Mouse (Mus musculus): ENCODE measurements around the gene Kcnq5. TPM values are rescaled to one million over a fixed set of nuclear protein-coding genes. Genes with fewer than 3 reads are reported as not detected.

The Kcnq5 gene
- polyA plus RNA-seq, 1 experiment from 2014 or later: 0.89 TPM

- Histone ChIP-seq H3K4me2 (ENCODE audit: low read depth, low read length) (no peak overlapping the region), H3K36me3 (ENCODE audit: control insufficient read depth, insufficient read depth, low read length) (no peaks in the 10 kb centered on the region), H3K27me3 (replicated peaks; ENCODE audit: control insufficient read depth, insufficient read depth, low read length) (no peaks in the 10 kb centered on the region), H3K4me3 (ENCODE audit: low read length) (no peak overlapping the region), H3K4me1 (ENCODE audit: control insufficient read depth, insufficient read depth, low read length) (no peaks in the 10 kb centered on the region), H3K27ac (ENCODE audit: low read length) (no peak overlapping the region), H3K9me3 (ENCODE audit: control insufficient read depth, low read length) (no peaks in the 10 kb centered on the region), H3K9ac (ENCODE audit: low read depth, low read length) (no peak overlapping the region)
- WGBS: 85% methylated on average over 3 of the region's 3 CpGs
- ATAC-seq: no peak
These were observed 530.1 kb downstream of the Kcnq5 start for GRCm38 (mm10) chr1:21431666-21432065.

- no peak for ATAC-seq
- no peak overlapping the region for H3K9ac ChIP-seq (ENCODE audit: low read depth, low read length)
- 79% methylated on average over 4 of the region's 4 CpGs for WGBS
These were observed 533.7 kb downstream of the Kcnq5 start for GRCm38 (mm10) chr1:21428079-21428478.

GRCm38 (mm10) chr1:21425654-21426053 is 536.1 kb downstream of the Kcnq5 start:
- Histone ChIP-seq H3K4me1 (ENCODE audit: control insufficient read depth, insufficient read depth, low read length) (no peaks in the 10 kb centered on the region), H3K9ac (ENCODE audit: low read depth, low read length) (no peak overlapping the region), H3K27ac (ENCODE audit: low read length) (no peak overlapping the region), H3K36me3 (ENCODE audit: control insufficient read depth, insufficient read depth, low read length) (no peaks in the 10 kb centered on the region), H3K4me3 (ENCODE audit: low read length) (no peak overlapping the region), H3K4me2 (ENCODE audit: low read depth, low read length) (no peak overlapping the region), H3K27me3 (replicated peaks; ENCODE audit: control insufficient read depth, insufficient read depth, low read length) (no peaks in the 10 kb centered on the region), H3K9me3 (ENCODE audit: control insufficient read depth, low read length) (no peaks in the 10 kb centered on the region)
- WGBS: 80% methylated on average over 2 of the region's 2 CpGs
- no peak for ATAC-seq

More at GRCm38 (mm10) chr1:21428079-21428478, 533.7 kb downstream of the Kcnq5 start:
- no peaks in the 10 kb centered on the region for H3K4me1 ChIP-seq (ENCODE audit: control insufficient read depth, insufficient read depth, low read length)
- H3K27ac ChIP-seq (ENCODE audit: low read length): no peak overlapping the region
- no peaks in the 10 kb centered on the region for H3K27me3 ChIP-seq (replicated peaks; ENCODE audit: control insufficient read depth, insufficient read depth, low read length)
- H3K4me3 ChIP-seq (ENCODE audit: low read length): no peak overlapping the region
- H3K4me2 ChIP-seq (ENCODE audit: low read depth, low read length): no peak overlapping the region
- no peaks in the 10 kb centered on the region for H3K9me3 ChIP-seq (ENCODE audit: control insufficient read depth, low read length)
- no peaks in the 10 kb centered on the region for H3K36me3 ChIP-seq (ENCODE audit: control insufficient read depth, insufficient read depth, low read length)

- Histone ChIP-seq H3K9me3 (ENCODE audit: control insufficient read depth, low read length) (no peaks in the 10 kb centered on the region), H3K4me3 (ENCODE audit: low read length) (no peak overlapping the region), H3K36me3 (ENCODE audit: control insufficient read depth, insufficient read depth, low read length) (no peaks in the 10 kb centered on the region), H3K27ac (ENCODE audit: low read length) (no peak overlapping the region), H3K9ac (ENCODE audit: low read depth, low read length) (no peak overlapping the region), H3K4me1 (ENCODE audit: control insufficient read depth, insufficient read depth, low read length) (no peaks in the 10 kb centered on the region), H3K27me3 (replicated peaks; ENCODE audit: control insufficient read depth, insufficient read depth, low read length) (no peaks in the 10 kb centered on the region), H3K4me2 (ENCODE audit: low read depth, low read length) (no peak overlapping the region)
- ATAC-seq: no peak
These were observed 542.4 kb downstream of the Kcnq5 start for GRCm38 (mm10) chr1:21419370-21419769.

GRCm38 (mm10) chr1:21412197-21412555 is 549.6 kb downstream of the Kcnq5 start:
- no peak for ATAC-seq
- WGBS: 87% methylated on average over 2 of the region's 2 CpGs
- Histone ChIP-seq H3K27me3 (replicated peaks; ENCODE audit: control insufficient read depth, insufficient read depth, low read length) (no peaks in the 10 kb centered on the region), H3K36me3 (ENCODE audit: control insufficient read depth, insufficient read depth, low read length) (no peaks in the 10 kb centered on the region), H3K27ac (ENCODE audit: low read length) (no peak overlapping the region), H3K4me1 (ENCODE audit: control insufficient read depth, insufficient read depth, low read length) (no peaks in the 10 kb centered on the region), H3K9ac (ENCODE audit: low read depth, low read length) (no peak overlapping the region), H3K4me3 (ENCODE audit: low read length) (no peak overlapping the region), H3K4me2 (ENCODE audit: low read depth, low read length) (no peak overlapping the region), H3K9me3 (ENCODE audit: control insufficient read depth, low read length) (no peaks in the 10 kb centered on the region)

- no peak overlapping the region for H3K27ac ChIP-seq (ENCODE audit: low read length)
- no peak overlapping the region for H3K4me3 ChIP-seq (ENCODE audit: low read length)
- WGBS: 54% methylated on average over 18 of the region's 18 CpGs
- H3K9me3 ChIP-seq (ENCODE audit: control insufficient read depth, low read length): no peaks in the 10 kb centered on the region
- no peak overlapping the region for H3K4me2 ChIP-seq (ENCODE audit: low read depth, low read length)
- no peaks in the 10 kb centered on the region for H3K27me3 ChIP-seq (replicated peaks; ENCODE audit: control insufficient read depth, insufficient read depth, low read length)
- ATAC-seq: peak; percentile 46; the same call in 1 of the 2 replicates
- H3K9ac ChIP-seq (ENCODE audit: low read depth, low read length): no peak overlapping the region
- no peaks in the 10 kb centered on the region for H3K4me1 ChIP-seq (ENCODE audit: control insufficient read depth, insufficient read depth, low read length)
- H3K36me3 ChIP-seq (ENCODE audit: control insufficient read depth, insufficient read depth, low read length): no peaks in the 10 kb centered on the region
These were observed 550.2 kb downstream of the Kcnq5 start for GRCm38 (mm10) chr1:21411331-21412196.

- ATAC-seq: no peak
- Histone ChIP-seq H3K4me3 (ENCODE audit: low read length) (no peak overlapping the region), H3K27ac (ENCODE audit: low read length) (no peak overlapping the region), H3K4me1 (ENCODE audit: control insufficient read depth, insufficient read depth, low read length) (no peaks in the 10 kb centered on the region), H3K4me2 (ENCODE audit: low read depth, low read length) (no peak overlapping the region), H3K9ac (ENCODE audit: low read depth, low read length) (no peak overlapping the region), H3K27me3 (replicated peaks; ENCODE audit: control insufficient read depth, insufficient read depth, low read length) (no peaks in the 10 kb centered on the region), H3K36me3 (ENCODE audit: control insufficient read depth, insufficient read depth, low read length) (no peaks in the 10 kb centered on the region), H3K9me3 (ENCODE audit: control insufficient read depth, low read length) (no peaks in the 10 kb centered on the region)
- WGBS: 67% methylated on average over 2 of the region's 2 CpGs
These were observed 554.5 kb downstream of the Kcnq5 start for GRCm38 (mm10) chr1:21407266-21407665.

GRCm38 (mm10) chr1:21402804-21403203 is 558.9 kb downstream of the Kcnq5 start:
- H3K4me1 ChIP-seq (ENCODE audit: control insufficient read depth, insufficient read depth, low read length): no peaks in the 10 kb centered on the region
- 84% methylated on average over 8 of the region's 8 CpGs for WGBS
- H3K4me3 ChIP-seq (ENCODE audit: low read length): no peak overlapping the region

GRCm38 (mm10) chr1:21391138-21391671 is 570.5 kb downstream of the Kcnq5 start:
- H3K27ac ChIP-seq (ENCODE audit: low read length): no peak overlapping the region
- H3K36me3 ChIP-seq (ENCODE audit: control insufficient read depth, insufficient read depth, low read length): no peaks in the 10 kb centered on the region
- no peaks in the 10 kb centered on the region for H3K9me3 ChIP-seq (ENCODE audit: control insufficient read depth, low read length)
- 63% methylated on average over 6 of the region's 6 CpGs for WGBS
- no peak for ATAC-seq
- no peak overlapping the region for H3K4me2 ChIP-seq (ENCODE audit: low read depth, low read length)
- H3K4me3 ChIP-seq (ENCODE audit: low read length): no peak overlapping the region
- no peaks in the 10 kb centered on the region for H3K27me3 ChIP-seq (replicated peaks; ENCODE audit: control insufficient read depth, insufficient read depth, low read length)
- no peak overlapping the region for H3K9ac ChIP-seq (ENCODE audit: low read depth, low read length)
- no peaks in the 10 kb centered on the region for H3K4me1 ChIP-seq (ENCODE audit: control insufficient read depth, insufficient read depth, low read length)

More at GRCm38 (mm10) chr1:21402804-21403203, 558.9 kb downstream of the Kcnq5 start:
- Histone ChIP-seq H3K4me2 (ENCODE audit: low read depth, low read length) (no peak overlapping the region), H3K27ac (ENCODE audit: low read length) (no peak overlapping the region), H3K27me3 (replicated peaks; ENCODE audit: control insufficient read depth, insufficient read depth, low read length) (no peaks in the 10 kb centered on the region), H3K9me3 (ENCODE audit: control insufficient read depth, low read length) (no peaks in the 10 kb centered on the region), H3K36me3 (ENCODE audit: control insufficient read depth, insufficient read depth, low read length) (no peaks in the 10 kb centered on the region), H3K9ac (ENCODE audit: low read depth, low read length) (no peak overlapping the region)
- no peak for ATAC-seq
